Mouse (Mus musculus): ENCODE results near the gene Ksr1.

Ksr1 gene

DNA sequence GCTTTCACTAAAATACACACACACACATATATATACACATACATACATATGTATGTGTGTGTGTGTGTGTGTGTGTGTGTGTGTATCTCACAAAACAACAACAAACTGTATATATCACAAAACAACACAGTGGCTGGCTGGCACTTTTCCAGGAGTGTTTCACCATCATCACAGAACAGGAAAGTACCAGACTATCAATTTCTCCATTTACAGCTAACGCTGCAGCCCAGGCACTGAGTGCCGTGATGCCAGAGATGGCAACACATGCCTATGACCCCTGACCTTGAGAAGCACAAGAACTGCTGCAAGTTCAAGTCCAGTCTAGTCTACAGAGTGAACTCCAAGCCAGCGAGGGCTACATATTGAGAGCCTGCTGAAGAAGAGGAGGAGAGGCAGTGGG lies 26.1 kb downstream of the Ksr1 start:
- DNase-seq, result no peak

DNA sequence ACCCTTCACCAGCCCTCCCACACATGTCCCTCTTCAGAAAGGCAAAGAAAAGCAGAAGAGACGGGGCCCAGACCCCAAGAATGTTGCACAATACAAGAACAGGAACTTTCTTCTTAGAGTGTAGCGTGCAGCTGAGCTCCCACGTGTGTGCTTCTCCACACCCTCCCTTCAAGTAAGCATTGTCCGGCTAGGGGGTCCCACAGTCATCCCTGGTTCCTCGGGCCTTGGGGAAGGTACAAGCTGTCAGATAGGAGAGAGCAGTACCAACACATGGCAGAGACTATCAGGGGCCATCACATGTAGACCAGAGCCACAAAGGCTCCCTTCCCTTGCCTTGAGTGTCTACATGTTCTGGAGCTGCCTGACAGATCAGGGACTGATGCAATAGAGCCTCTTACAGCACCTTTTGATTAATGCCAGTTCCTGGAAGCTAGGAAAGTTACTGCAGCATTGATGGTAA lies 27.3 kb downstream of the Ksr1 start:
- DNase-seq, result no peak

DNA sequence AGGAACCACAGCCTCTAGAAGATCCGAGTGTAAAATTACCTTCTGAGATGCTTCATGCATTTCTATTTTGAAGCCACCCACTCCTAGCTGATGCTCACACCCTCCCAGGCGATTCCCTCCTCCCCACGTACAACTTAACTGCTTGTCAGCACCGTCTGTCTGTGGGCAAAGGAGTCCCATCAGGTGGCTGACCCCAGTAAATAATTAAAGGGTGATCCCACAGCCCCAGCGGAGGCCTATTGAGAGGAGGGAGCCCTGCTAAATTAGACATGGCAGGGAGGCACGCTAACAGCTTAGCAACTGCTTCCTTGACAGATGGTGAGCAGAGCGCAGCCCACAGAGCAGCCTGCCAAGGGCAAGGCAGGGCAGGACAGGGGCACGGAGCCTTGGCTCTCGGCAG lies 29.5 kb downstream of the Ksr1 start:
- no peak for DNase-seq

DNA sequence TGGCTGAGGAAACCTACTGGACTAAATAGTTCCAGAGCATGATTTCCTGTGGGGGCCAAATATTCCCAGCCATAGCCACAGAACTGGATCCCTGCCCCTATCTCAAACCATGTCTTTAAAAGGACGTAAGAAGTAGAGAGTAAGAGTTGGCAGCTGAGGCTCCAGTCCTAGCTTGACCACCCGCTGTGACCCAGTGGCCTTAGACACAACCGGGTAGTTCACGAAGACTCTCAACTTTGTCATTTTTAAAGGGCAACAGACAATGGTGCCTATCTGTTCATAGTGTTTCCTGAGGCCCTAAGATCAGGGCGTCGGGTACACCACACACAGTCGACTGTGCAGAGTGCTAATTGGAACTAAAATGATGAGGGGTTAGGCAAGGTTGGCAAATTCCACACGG lies 30.5 kb downstream of the Ksr1 start:
- DNase-seq, result no peak

DNA sequence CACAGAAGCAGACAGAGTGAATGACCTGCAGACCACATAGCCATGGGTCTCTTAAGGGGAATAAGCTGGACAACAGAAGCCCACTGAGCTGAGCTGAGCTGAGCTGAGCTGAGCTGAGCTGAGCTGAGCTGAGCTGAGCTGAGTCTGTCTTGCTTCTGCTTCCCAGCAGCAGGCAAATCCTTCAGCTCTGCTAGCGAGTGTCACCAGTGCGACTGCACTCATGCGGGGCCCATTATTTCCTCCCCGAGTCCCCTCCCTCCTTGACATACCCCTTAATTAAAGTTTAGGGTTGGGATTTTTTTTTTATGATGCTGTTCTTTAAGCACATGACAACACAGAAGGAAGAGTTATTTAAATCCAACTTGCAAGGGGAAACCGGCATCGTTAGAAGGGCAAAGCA lies 32.1 kb downstream of the Ksr1 start:
- no peak for DNase-seq

DNA sequence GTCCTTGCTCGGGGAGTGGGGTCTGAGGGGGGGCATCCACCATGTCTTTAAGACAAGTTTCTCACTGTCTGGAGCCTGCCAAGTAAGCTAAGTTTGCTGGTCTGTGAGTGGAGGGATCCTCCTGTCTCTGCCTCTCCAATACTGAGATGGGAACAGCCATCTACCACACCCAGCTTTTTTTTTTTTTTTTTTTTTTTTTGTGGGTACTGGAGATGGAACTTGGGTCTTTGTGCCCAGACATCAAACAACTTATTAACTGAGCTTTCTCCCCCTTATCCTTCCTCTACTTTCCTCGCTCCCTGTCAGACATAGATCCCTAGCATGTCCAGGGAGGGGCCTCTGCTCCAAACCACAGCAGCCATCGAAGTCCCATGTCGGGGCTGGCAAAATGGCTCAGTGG lies 32.8 kb downstream of the Ksr1 start:
- DNase-seq, result no peak

DNA sequence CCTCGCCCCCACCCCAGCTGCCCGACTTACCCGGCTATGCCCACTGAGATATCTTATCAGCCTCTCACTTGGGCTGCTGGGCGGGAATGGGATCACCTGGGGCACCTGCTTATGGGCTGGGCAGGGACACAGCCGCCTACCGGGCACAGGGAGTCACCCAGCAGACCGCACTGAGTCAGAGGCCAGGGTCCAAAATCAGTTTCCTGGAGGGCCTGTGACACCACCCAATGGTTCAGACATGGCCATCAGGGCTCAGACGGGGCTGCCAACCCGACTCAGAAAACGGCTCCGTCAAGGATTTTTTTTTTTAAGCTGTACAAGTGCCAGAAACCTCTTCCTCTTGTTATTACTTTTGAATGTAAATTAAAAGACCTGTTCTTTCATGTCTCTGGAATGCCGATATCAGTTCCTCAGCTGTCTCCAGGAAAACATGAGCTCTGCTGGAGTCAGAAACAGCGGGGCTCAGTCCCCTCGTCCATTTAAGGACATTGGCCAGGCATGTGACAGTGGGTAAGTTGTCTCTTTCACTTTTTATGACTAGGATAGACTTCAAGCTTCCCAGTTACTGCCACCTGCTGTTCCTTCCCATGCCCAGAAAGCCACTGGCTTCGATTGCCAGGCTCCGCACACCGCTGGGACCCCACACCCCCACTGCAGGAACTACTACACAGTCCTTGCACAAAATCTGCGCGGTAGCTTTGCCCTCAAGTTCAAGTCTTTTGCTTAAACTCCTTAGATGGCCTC lies 33.5 kb downstream of the Ksr1 start:
- no peak for DNase-seq

DNA sequence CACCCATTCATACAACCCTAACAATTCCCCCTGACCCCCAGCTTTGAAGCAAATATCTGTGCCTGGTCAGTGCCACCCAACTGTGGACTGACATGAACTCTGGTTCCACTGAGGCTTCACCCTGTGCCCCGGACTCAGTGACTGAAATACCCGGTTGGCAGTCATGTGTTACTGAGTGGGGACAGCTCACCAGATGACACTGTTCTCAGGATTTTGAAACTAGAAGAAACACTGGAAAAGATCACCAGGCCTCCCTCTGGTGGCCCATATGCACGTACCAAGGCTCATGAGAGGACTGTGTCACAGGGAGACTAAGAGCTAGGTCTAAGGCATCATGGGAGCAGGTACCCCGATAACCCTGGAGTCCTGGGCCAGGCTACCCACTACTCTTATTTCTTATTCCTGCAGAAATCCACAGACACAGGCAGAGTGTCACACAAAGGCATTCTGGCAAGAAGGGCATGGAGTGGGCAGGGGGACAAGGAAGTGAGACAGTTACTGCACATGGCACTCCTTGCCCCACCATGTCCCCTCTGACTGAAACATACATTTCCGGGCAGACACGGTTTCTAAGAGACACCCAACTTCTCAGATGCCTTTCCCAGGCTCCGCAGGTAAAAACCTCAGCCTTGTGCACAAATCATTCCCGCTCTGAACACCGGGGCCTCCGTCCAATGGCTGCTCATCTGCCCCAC lies 34.2 kb downstream of the Ksr1 start:
- no peak for DNase-seq

DNA sequence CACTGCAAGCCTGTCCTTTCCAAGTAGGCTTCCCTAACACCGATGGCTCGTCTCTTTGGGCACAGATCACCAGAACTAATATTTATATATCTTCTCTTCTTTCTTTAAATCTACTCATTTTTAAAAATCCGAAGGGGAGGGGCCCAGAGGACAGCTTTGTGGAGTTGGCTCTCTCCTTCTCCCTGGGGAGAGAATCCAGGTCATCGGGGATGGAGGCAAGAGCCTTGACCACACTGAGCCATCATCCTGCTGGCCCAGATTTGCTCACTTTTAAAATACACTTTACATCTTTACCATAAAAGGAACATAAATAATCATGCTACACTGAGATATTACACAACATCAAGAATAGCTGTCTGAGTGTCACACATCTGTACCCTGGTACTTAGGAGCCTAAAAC lies 35.8 kb downstream of the Ksr1 start:
- no peak for DNase-seq

DNA sequence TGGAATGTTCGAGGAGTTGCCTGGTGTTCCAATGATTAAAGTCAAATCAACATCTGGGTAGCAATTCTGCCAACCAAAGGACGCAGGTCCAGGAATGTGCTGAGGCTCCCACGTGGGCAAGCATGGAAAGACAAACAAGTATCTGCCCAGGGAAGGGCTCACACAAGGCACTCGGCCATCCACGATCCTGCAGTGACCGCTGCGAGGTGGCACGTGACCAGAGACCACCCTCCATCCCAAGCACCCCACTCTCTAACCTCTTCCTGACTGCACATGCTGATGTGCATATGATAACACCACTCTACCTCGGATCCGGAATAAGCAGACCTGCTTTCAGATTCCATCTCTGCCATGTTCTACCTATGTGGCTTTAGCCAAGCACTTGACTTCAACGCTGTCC lies 38.3 kb downstream of the Ksr1 start:
- DNase-seq, result no peak

DNA sequence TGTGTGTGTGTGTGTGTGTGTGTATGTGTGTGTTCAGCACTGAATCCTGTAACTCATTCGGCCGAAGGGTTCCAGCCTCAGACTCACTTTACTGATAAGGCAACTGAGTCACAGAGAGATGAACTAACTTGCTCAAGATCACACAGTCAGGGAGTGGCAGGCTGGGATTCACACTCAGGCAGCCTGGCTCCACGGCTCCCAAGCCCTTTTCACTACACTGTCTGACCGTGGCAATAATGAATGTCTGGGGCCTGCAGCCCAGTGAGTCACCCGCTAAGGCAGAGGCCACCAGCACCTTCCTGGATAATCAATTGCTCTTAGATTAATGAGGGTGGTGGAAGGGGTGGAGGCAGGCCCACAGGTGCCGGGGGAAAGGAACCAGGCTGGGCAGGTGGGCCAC lies 41.2 kb downstream of the Ksr1 start:
- DNase-seq, result no peak

DNA sequence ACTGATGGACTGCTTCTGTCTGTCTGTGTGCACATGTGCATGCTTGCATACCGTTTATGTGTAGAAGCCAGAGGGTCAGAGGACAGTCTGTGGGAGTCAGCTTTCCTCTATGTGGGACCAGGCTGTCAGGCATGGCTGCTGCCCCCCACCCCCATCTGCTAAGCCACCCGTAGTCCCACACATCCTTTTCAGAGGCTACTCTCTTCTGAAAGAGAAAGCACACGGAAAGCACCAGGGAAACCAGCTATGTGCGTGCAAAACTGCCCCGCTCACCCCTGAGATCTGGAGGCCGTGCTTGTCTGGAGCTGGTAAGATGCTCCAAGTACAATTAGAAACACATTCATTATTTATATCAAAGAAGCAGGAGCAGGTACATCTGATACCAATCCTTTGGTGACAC lies 41.7 kb downstream of the Ksr1 start:
- DNase-seq, result no peak

DNA sequence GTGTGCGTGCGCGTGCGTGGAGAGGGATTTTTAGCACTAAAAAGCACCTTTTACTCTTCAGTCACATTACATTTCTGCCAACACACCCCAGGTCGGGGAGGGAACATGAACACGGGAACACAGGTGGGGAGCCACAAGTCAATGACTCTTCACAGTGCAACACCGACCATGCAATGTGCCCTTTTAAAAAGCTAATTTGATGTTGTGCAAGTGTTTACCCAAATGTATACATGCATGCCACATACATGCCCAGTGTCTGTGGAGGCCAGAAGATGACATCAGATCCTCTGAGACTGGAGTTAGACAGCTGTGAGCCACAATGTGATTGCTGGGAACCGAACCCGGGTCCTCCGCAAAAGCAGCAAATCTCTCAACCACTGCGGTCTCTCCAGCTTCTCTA lies 42.1 kb downstream of the Ksr1 start:
- no peak for DNase-seq

DNA sequence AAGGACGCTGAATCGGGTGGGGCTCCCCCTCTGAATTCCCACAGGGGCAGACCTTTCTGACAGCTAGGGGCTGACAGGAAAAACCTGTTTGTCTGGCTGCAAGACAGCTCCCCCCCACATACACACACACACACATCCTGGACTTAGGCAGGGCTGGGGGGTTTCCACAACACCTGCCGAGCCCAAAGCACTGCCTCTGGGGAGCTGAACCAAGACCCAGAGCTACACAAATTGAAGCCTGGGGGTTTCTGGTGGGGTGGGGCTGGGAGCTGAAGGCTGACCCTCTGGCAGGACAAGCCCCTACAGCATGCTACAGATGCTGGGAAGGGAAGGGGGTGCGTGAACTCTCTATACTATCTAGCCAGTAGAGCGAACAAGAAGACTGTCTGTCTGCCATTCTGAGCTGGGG lies 42.7 kb downstream of the Ksr1 start:
- no peak for DNase-seq

DNA sequence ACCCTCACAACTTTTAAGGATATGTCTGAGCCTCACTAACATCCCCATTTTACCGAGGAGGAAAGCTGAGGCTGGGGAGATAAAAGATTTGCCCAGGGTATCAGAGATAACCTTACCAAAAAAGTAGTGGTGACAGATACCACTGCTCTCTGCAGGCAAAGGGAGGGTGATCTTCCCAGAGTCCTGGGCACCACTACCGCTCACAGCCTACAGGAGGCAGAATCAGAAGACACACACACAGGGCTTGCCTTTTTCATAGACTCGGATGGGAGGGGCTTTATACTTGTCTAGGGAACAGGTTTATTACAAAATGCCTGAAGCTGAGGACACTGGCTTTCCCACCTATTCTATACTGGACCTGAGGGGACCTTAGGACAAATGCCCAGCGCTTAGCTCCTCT lies 43.9 kb downstream of the Ksr1 start:
- no peak for DNase-seq

DNA sequence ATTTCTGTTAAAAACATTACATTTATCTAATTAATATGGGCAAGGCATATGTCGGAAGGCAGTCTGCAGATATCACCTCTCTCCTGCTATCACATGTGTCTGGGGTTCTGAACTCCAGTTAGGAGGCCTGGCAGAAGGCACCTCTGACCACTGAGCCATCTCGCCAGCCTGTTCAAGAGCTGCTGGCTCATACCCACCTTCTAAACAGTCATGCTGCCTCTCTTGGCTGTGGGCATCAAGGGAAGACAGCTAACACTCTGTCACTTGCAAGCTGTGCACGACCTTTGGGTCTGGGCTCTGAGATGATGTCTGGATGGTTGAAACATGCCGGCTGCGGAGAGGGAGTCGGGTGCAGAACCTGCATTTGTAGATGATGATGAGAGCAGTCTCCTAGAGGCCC lies 44.6 kb downstream of the Ksr1 start:
- DNase-seq, result no peak

DNA sequence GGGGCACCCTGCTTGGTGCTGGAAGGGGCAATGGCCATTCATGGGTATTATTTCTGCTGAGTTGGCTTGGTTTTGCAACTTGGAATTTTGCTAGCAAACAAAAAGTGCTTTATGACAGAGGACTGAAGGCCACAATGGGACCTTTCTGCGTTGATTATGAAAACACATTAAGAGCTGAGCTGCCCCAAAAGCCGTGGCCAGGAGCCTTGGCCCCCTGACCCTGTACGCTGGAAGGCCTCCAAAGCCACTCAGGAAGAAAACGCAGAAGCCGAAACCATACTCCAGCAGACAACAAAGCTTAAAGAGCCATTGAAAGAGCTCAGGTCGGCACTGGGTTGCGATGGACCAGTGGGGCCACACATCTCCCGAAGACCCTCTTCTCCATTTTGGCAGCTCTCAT lies 47.2 kb downstream of the Ksr1 start:
- no peak for DNase-seq

DNA sequence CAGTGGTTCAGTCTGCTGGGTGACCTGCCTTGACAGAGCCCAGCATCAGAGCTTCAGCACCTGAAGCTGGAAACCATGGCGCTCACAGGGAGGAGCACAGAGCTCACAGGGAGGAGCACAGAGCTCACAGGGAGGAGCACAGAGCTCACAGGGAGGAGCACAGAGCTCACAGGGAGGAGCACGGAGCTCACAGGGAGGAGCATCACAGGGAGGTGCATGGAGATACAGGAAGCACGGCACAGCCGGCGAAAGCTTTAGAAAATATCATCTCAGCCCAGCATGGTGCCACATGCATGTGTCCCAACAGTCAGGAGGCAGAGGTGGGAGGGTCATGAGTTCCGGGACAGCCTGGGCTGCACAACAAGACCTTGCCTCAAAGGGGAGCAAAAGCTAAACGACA lies 48.5 kb downstream of the Ksr1 start:
- DNase-seq, result no peak

DNA sequence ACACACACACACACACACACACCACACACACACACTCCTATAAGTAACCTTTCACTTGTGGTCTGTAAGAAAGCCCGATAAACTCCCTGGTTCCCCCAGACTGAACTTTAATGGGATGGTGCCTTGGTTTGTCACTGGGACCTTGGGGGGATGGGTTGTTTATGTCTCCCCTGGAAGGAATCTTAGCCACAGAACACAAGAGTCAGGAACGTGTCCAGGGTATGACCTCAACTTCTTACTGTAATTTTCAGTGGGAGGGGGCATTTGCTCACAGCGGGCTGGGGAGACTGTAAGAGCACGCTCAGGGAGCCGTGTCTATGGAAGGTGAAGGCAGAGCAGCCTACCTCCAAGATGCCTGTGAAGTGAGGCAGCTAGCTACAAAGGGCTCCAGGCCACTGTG lies 49.5 kb downstream of the Ksr1 start:
- DNase-seq, result no peak

DNA sequence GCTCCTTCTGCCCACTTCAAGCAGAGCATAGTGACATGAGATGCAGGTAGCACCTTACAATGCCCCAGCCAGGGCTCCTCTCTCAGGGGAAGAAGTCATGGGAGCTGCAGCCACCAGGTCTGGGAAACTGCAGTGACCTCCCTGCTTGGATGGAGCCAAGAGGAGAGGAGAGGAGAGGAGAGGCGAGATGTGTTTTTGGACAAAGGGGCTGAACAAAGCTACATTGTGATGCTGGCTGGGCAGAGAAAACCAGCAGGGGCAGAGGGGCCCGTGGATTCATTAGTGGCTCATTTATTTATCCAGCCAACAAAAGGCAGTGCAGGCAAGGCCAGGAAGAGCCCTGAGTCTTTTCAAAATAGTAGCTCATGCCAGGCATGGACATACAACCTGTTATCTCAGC lies 50.5 kb downstream of the Ksr1 start:
- no peak for DNase-seq

DNA sequence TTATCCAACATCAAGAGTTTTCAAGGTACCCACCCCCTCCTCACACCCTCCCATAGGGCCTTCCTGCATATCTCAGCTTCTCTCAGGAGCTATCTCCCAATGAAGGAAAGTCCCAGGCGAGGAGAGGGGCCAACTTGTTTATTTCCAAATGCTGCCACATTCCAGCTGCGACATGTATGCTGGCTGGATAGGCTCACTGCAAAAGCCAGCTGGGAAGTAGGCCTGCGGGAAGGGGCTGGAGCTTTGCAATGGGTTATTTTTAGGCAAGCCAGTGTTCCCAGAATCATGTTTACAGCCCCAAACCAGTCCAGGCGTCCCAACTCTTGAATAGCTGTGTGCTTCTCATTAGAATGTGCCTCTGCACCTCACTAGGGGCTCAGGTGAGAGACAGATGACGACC lies 51.5 kb downstream of the Ksr1 start:
- no peak for DNase-seq

DNA sequence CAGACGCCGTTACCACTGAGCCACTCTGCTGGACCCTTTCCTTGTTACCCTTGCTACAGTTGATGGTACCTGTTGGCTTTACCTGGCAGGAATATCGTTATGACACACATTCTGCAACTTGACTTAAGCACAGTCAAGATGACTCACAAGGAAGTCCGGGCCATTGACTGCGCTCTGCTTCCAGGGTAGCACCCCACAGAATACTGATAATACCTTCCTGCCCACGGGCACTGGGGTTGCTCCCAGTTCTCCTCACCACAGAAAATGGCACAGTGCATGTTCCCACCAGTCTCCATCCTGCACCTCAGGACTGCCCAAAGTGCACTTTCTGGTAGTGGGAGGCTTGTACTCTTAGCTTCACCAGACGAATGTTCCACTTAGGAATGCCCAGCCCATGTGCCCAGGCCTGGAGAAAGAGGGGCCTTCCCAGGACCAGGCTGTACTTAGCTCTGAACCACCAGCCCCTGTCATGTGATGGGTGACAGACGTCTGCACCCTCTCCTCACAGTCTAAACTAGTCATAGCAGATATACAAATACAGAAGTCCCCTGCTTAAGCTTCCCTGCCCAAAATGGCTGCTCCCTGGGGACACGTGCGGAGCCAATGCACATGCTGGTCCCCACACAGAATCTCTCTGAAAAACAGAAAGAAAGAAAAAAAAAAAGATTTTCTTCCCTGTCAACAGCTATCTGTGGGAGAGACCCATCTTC lies 52.1 kb downstream of the Ksr1 start:
- no peak for DNase-seq

DNA sequence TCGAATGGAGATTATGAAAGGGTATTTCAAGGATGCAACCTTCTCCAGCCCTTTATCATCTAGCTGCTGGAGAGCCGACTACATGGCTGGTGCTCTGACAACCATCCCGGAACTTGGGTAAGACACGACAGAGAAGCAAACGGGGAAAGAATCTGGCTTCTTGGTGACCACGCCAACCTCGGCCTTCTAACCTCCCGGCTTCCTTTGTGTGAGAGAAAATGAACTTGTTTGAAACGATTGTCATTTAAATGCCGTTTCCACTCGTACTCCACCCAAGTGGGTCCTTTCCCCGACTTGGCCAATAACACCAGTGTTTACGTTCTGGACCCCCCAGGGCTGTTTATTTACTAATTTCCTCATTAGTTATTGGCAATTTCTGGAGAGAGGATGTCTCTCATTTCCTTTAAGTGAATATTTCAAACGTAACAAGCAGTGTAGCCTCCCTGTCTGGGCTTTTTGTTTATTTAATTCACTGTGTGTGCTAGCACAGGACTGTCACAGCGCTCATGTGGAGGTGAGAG lies 52.8 kb downstream of the Ksr1 start:
- DNase-seq, result no peak

DNA sequence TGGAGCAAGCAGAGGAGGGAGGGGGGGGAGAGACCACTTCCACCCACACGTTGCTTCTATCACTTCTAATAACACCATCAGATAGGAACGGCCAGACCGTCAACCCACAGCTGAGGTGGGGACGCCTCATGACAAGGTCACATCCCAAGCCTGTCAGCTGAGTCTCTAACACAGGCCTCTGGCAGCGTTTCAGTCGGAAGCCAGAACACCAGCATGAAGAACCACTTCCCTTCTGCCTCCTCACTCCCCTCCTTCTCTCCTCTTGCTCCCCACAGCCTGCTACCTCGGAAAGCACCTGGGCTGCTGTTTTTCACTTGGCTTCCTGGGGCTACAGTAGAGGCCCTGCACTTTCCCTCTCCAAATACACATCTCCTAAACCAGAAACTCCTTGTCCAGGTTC lies 53.4 kb downstream of the Ksr1 start:
- peak; percentile 50 for DNase-seq

Data from thymus, postnatal 14 days (tissue).